31 mouse cellular contexts compared by ENCODE assay signal in genomic region chr17:32889611-32890010, GRCm38 (mm10). TPM values are rescaled to one million over a fixed set of nuclear protein-coding genes. Genes with fewer than 3 reads are reported as not detected.
A peak's percentile ranks its signal among the peaks of the same experiment; 100 is the strongest.
DNase-seq lines count a peak whose midpoint lies in the region; ATAC-seq and TF ChIP-seq lines count a peak whose summit lies in the region.
"Had no signal": no experiment of that assay in that cellular context is flagged by ENCODE, and none has a peak within 500 bp of the region (broad histone marks: within the 10 kb centered on the region; RNA-seq: fewer than 3 reads in every experiment).

No protein-coding gene starts in this region.

- peaks cover 24% of the 10 kb centered on the region for H3K36me3 ChIP-seq in embryonic facial prominence, embryonic 13.5 days
- H3K36me3 ChIP-seq in embryonic facial prominence, embryonic 10.5 days (replicated peaks) = peaks cover 32% of the 10 kb centered on the region
- peaks cover 16% of the 10 kb centered on the region for H3K36me3 ChIP-seq in limb, embryonic 14.5 days (ENCODE audit: control insufficient read depth, insufficient read depth, low read length)
- peaks cover 31% of the 10 kb centered on the region for H3K36me3 ChIP-seq in limb, embryonic 10.5 days
- 0 out of 2 replicates have a peak, but pooled peaks cover 4% of the 10 kb centered on the region for H3K36me3 ChIP-seq in midbrain, embryonic 15.5 days (replicated peaks)
- H3K36me3 ChIP-seq in midbrain, embryonic 10.5 days = peaks cover 31% of the 10 kb centered on the region
- 0 out of 2 replicates have a peak, but pooled peaks cover 4% of the 10 kb centered on the region for H3K36me3 ChIP-seq in neural tube, embryonic 15.5 days

- H3K27ac ChIP-seq in embryonic facial prominence, embryonic 13.5 days = no peak overlapping the region
- H3K27ac ChIP-seq in embryonic facial prominence, embryonic 10.5 days (replicated peaks) = no peak overlapping the region
- no peak overlapping the region for H3K27ac ChIP-seq in limb, embryonic 14.5 days (replicated peaks; ENCODE audit: low read depth, low read length)
- no peak overlapping the region for H3K27ac ChIP-seq in limb, embryonic 10.5 days
- no peak overlapping the region for H3K27ac ChIP-seq in midbrain, embryonic 15.5 days
- no peak overlapping the region for H3K27ac ChIP-seq in midbrain, embryonic 10.5 days (replicated peaks)
- H3K27ac ChIP-seq in neural tube, embryonic 15.5 days (replicated peaks) = no peak overlapping the region
- H3K27ac ChIP-seq: heart, embryonic 13.5 days; limb, embryonic 13.5 days; macrophage had no signal

- no peak for DNase-seq in embryonic facial prominence, embryonic 10.5 days (ENCODE audit: low spot score)
- no peak for DNase-seq in limb, embryonic 14.5 days (ENCODE audit: low spot score)
- DNase-seq in limb, embryonic 10.5 days (ENCODE audit: low spot score) = no peak
- DNase-seq in midbrain, embryonic 10.5 days (ENCODE audit: low spot score) = no peak
- DNase-seq: B cell, adult 2 months; cerebellum, adult 2 months; cerebellum, postnatal 25 days; embryo, embryonic 11 days; forebrain, postnatal 0 days; gastrocnemius, postnatal 14 days; heart, adult 18-20 months; heart, postnatal 36 days; kidney, postnatal 25 days; layer of hippocampus, postnatal 36 days; retina, postnatal 1 day; right cerebral cortex, postnatal 25 days; spleen, adult 18-20 months had no signal

- no peak overlapping the region for H3K4me3 ChIP-seq in embryonic facial prominence, embryonic 13.5 days
- H3K4me3 ChIP-seq in embryonic facial prominence, embryonic 10.5 days = no peak overlapping the region
- no peak overlapping the region for H3K4me3 ChIP-seq in limb, embryonic 14.5 days (replicated peaks; ENCODE audit: low read length)
- no peak overlapping the region for H3K4me3 ChIP-seq in limb, embryonic 10.5 days
- no peak overlapping the region for H3K4me3 ChIP-seq in midbrain, embryonic 15.5 days
- no peak overlapping the region for H3K4me3 ChIP-seq in midbrain, embryonic 10.5 days
- H3K4me3 ChIP-seq in neural tube, embryonic 15.5 days (replicated peaks) = no peak overlapping the region

- H3K9ac ChIP-seq in embryonic facial prominence, embryonic 13.5 days = no peak overlapping the region
- H3K9ac ChIP-seq in limb, embryonic 14.5 days (ENCODE audit: low read depth, low read length, severe bottlenecking) = 0 out of 2 replicates have a peak overlapping the region, but pooled peaks have one; percentile 81
- no peak overlapping the region for H3K9ac ChIP-seq in midbrain, embryonic 15.5 days
- no peak overlapping the region for H3K9ac ChIP-seq in neural tube, embryonic 15.5 days (replicated peaks)

- H3K27me3 ChIP-seq in embryonic facial prominence, embryonic 13.5 days = no peaks in the 10 kb centered on the region
- H3K27me3 ChIP-seq in embryonic facial prominence, embryonic 10.5 days (replicated peaks; ENCODE audit: low read depth, poor library complexity, severe bottlenecking) = no peaks in the 10 kb centered on the region
- no peaks in the 10 kb centered on the region for H3K27me3 ChIP-seq in limb, embryonic 14.5 days (ENCODE audit: control insufficient read depth, insufficient read depth, low read length)
- H3K27me3 ChIP-seq in limb, embryonic 10.5 days (ENCODE audit: low read depth, poor library complexity, severe bottlenecking) = no peaks in the 10 kb centered on the region
- no peaks in the 10 kb centered on the region for H3K27me3 ChIP-seq in midbrain, embryonic 15.5 days (replicated peaks)
- H3K27me3 ChIP-seq in midbrain, embryonic 10.5 days (ENCODE audit: low read depth, poor library complexity, severe bottlenecking) = no peaks in the 10 kb centered on the region
- no peaks in the 10 kb centered on the region for H3K27me3 ChIP-seq in neural tube, embryonic 15.5 days (replicated peaks)
- H3K27me3 ChIP-seq: CH12.LX; limb, embryonic 13.5 days had no signal

- no peaks in the 10 kb centered on the region for H3K9me3 ChIP-seq in embryonic facial prominence, embryonic 13.5 days
- H3K9me3 ChIP-seq in embryonic facial prominence, embryonic 10.5 days = no peaks in the 10 kb centered on the region
- H3K9me3 ChIP-seq in limb, embryonic 14.5 days (ENCODE audit: control insufficient read depth, low read length) = no peaks in the 10 kb centered on the region
- H3K9me3 ChIP-seq in limb, embryonic 10.5 days (replicated peaks) = no peaks in the 10 kb centered on the region
- no peaks in the 10 kb centered on the region for H3K9me3 ChIP-seq in midbrain, embryonic 15.5 days
- no peaks in the 10 kb centered on the region for H3K9me3 ChIP-seq in midbrain, embryonic 10.5 days (replicated peaks)
- H3K9me3 ChIP-seq in neural tube, embryonic 15.5 days (replicated peaks) = no peaks in the 10 kb centered on the region
- H3K9me3 ChIP-seq: G1E; heart, embryonic 13.5 days; limb, embryonic 13.5 days had no signal

- WGBS in embryonic facial prominence, embryonic 13.5 days = 92% methylated on average over 6 of the region's 6 CpGs
- 94% methylated on average over 6 of the region's 6 CpGs for WGBS in embryonic facial prominence, embryonic 10.5 days
- 94% methylated on average over 6 of the region's 6 CpGs for WGBS in limb, embryonic 14.5 days
- WGBS in limb, embryonic 10.5 days = 95% methylated on average over 6 of the region's 6 CpGs
- 96% methylated on average over 6 of the region's 6 CpGs for WGBS in midbrain, embryonic 15.5 days
- 93% methylated on average over 6 of the region's 6 CpGs for WGBS in midbrain, embryonic 10.5 days
- 98% methylated on average over 6 of the region's 6 CpGs for WGBS in neural tube, embryonic 15.5 days

- no peak for TF ChIP-seq POLR2A in limb, embryonic 14.5 days (IDR thresholded peaks at IDR 0.05; ENCODE audit: borderline replicate concordance, extremely low read depth, insufficient read depth, insufficient read length)

- ATAC-seq in embryonic facial prominence, embryonic 13.5 days (ENCODE audit: insufficient number of reproducible peaks, insufficient read depth, low FRiP score, low TSS enrichment, low read depth) = no peak
- no peak for ATAC-seq in limb, embryonic 14.5 days (ENCODE audit: low FRiP score, low read depth)
- ATAC-seq in midbrain, embryonic 15.5 days (replicated peaks) = no peak
- ATAC-seq in neural tube, embryonic 15.5 days (ENCODE audit: low FRiP score) = no peak
- ATAC-seq: forebrain, postnatal 0 days; hindbrain, embryonic 16.5 days; intestine, postnatal 0 days; lung, postnatal 0 days; Patski had no signal

- peaks cover 17% of the 10 kb centered on the region for H3K4me1 ChIP-seq in embryonic facial prominence, embryonic 13.5 days
- H3K4me1 ChIP-seq in embryonic facial prominence, embryonic 10.5 days = peaks cover 14% of the 10 kb centered on the region
- peaks cover 5% of the 10 kb centered on the region; the same call in 1 of the 2 replicates for H3K4me1 ChIP-seq in limb, embryonic 14.5 days (ENCODE audit: control insufficient read depth, insufficient read depth, low read length)
- peaks cover 11% of the 10 kb centered on the region for H3K4me1 ChIP-seq in limb, embryonic 10.5 days
- peaks cover 20% of the 10 kb centered on the region for H3K4me1 ChIP-seq in midbrain, embryonic 15.5 days
- peaks cover 19% of the 10 kb centered on the region for H3K4me1 ChIP-seq in midbrain, embryonic 10.5 days
- H3K4me1 ChIP-seq in neural tube, embryonic 15.5 days = peaks cover 21% of the 10 kb centered on the region

- peak overlapping the region; percentile 71 for H3K4me2 ChIP-seq in embryonic facial prominence, embryonic 13.5 days
- H3K4me2 ChIP-seq in limb, embryonic 14.5 days (replicated peaks; ENCODE audit: low read depth, low read length, severe bottlenecking) = no peak overlapping the region
- H3K4me2 ChIP-seq in midbrain, embryonic 15.5 days = peak overlapping the region; percentile 84; the same call in 1 of the 2 replicates
- H3K4me2 ChIP-seq in neural tube, embryonic 15.5 days = peak overlapping the region; percentile 85

RNA-seq across cellular contexts. Expression of gene Zfp870, which starts 1.8 kb away (rescaled TPM):
- polyA plus RNA-seq in embryonic facial prominence, embryonic 13.5 days (2015; fragmentation: Nextera tagmentation; extraction: Ambion mirVana) = 8.7 and 10.0 TPM in 2 replicates
- 7.1 and 8.7 TPM in 2 replicates for polyA plus RNA-seq in embryonic facial prominence, embryonic 10.5 days (2016; fragmentation: Nextera tagmentation; extraction: Ambion mirVana)
- 4.2 and 5.1 TPM in 2 replicates for polyA plus RNA-seq in limb, embryonic 14.5 days (2012; rRNA removed)
- polyA plus RNA-seq in limb, embryonic 14.5 days (2014; fragmentation: Nextera tagmentation; extraction: Ambion mirVana) = 8.8 and 9.8 TPM in 2 replicates
- 6.5 and 7.6 TPM in 2 replicates for polyA plus RNA-seq in limb, embryonic 10.5 days (2016; fragmentation: Nextera tagmentation; extraction: Ambion mirVana)
- 7.4 and 7.9 TPM in 2 replicates for polyA plus RNA-seq in midbrain, embryonic 15.5 days (2015; fragmentation: Nextera tagmentation; extraction: Ambion mirVana)
- polyA plus RNA-seq in midbrain, embryonic 10.5 days (2016; fragmentation: Nextera tagmentation; extraction: Ambion mirVana) = 7.9 and 8.9 TPM in 2 replicates
- 7.7 and 8.8 TPM in 2 replicates for polyA plus RNA-seq in neural tube, embryonic 15.5 days (2015; fragmentation: Nextera tagmentation; extraction: Ambion mirVana)

RNA-seq across cellular contexts. Expression of gene Cyp4f14, which starts 27.5 kb away (rescaled TPM):
- polyA plus RNA-seq in embryonic facial prominence, embryonic 13.5 days (2015; fragmentation: Nextera tagmentation; extraction: Ambion mirVana) = 1.3 TPM in 1 of 2 replicates, not detected in the other
- polyA plus RNA-seq in embryonic facial prominence, embryonic 10.5 days (2016; fragmentation: Nextera tagmentation; extraction: Ambion mirVana) = not detected in 2 replicates
- 0.09 TPM in 1 of 2 replicates, not detected in the other for polyA plus RNA-seq in limb, embryonic 14.5 days (2012; rRNA removed)
- polyA plus RNA-seq in limb, embryonic 14.5 days (2014; fragmentation: Nextera tagmentation; extraction: Ambion mirVana) = not detected in 2 replicates
- not detected in 2 replicates for polyA plus RNA-seq in limb, embryonic 10.5 days (2016; fragmentation: Nextera tagmentation; extraction: Ambion mirVana)
- 0.10 and 0.18 TPM in 2 replicates for polyA plus RNA-seq in midbrain, embryonic 15.5 days (2015; fragmentation: Nextera tagmentation; extraction: Ambion mirVana)
- polyA plus RNA-seq in midbrain, embryonic 10.5 days (2016; fragmentation: Nextera tagmentation; extraction: Ambion mirVana) = not detected in 2 replicates
- 0.09 TPM in 1 of 2 replicates, not detected in the other for polyA plus RNA-seq in neural tube, embryonic 15.5 days (2015; fragmentation: Nextera tagmentation; extraction: Ambion mirVana)
- polyA plus RNA-seq: G1E; heart, embryonic 13.5 days; hindbrain, embryonic 16.5 days; kidney, embryonic 14.5 days; limb, embryonic 13.5 days; liver, embryonic 16.5 days; lung, postnatal 0 days; macrophage; Patski had no signal

RNA-seq across cellular contexts. Expression of gene Cyp4f13, which starts 57.6 kb away (rescaled TPM):
- 10.9 and 11.0 TPM in 2 replicates for polyA plus RNA-seq in embryonic facial prominence, embryonic 13.5 days (2015; fragmentation: Nextera tagmentation; extraction: Ambion mirVana)
- polyA plus RNA-seq in embryonic facial prominence, embryonic 10.5 days (2016; fragmentation: Nextera tagmentation; extraction: Ambion mirVana) = 2.1 and 3.3 TPM in 2 replicates
- polyA plus RNA-seq in limb, embryonic 14.5 days (2012; rRNA removed) = 22.1 and 23.6 TPM in 2 replicates
- 11.7 and 12.8 TPM in 2 replicates for polyA plus RNA-seq in limb, embryonic 14.5 days (2014; fragmentation: Nextera tagmentation; extraction: Ambion mirVana)
- polyA plus RNA-seq in limb, embryonic 10.5 days (2016; fragmentation: Nextera tagmentation; extraction: Ambion mirVana) = 2.3 and 2.6 TPM in 2 replicates
- 7.7 and 8.7 TPM in 2 replicates for polyA plus RNA-seq in midbrain, embryonic 15.5 days (2015; fragmentation: Nextera tagmentation; extraction: Ambion mirVana)
- 1.6 and 2.9 TPM in 2 replicates for polyA plus RNA-seq in midbrain, embryonic 10.5 days (2016; fragmentation: Nextera tagmentation; extraction: Ambion mirVana)
- 8.0 and 8.1 TPM in 2 replicates for polyA plus RNA-seq in neural tube, embryonic 15.5 days (2015; fragmentation: Nextera tagmentation; extraction: Ambion mirVana)

RNA-seq across cellular contexts. Expression of gene Zfp799, which starts 59.5 kb away (rescaled TPM):
- 20.2 TPM in 2 replicates for polyA plus RNA-seq in embryonic facial prominence, embryonic 13.5 days (2015; fragmentation: Nextera tagmentation; extraction: Ambion mirVana)
- polyA plus RNA-seq in embryonic facial prominence, embryonic 10.5 days (2016; fragmentation: Nextera tagmentation; extraction: Ambion mirVana) = 13.2 and 13.9 TPM in 2 replicates
- 13.3 and 13.4 TPM in 2 replicates for polyA plus RNA-seq in limb, embryonic 14.5 days (2012; rRNA removed)
- 15.1 and 20.2 TPM in 2 replicates for polyA plus RNA-seq in limb, embryonic 14.5 days (2014; fragmentation: Nextera tagmentation; extraction: Ambion mirVana)
- 10.2 and 18.4 TPM in 2 replicates for polyA plus RNA-seq in limb, embryonic 10.5 days (2016; fragmentation: Nextera tagmentation; extraction: Ambion mirVana)
- polyA plus RNA-seq in midbrain, embryonic 15.5 days (2015; fragmentation: Nextera tagmentation; extraction: Ambion mirVana) = 19.2 and 22.2 TPM in 2 replicates
- 12.1 and 12.8 TPM in 2 replicates for polyA plus RNA-seq in midbrain, embryonic 10.5 days (2016; fragmentation: Nextera tagmentation; extraction: Ambion mirVana)
- 16.4 and 18.0 TPM in 2 replicates for polyA plus RNA-seq in neural tube, embryonic 15.5 days (2015; fragmentation: Nextera tagmentation; extraction: Ambion mirVana)
